Mouse (Mus musculus) brain, embryonic 18.5 days (tissue): ENCODE measurements around the gene Vmn1r51.
"Not testable (repeated sequence)": the region's sequence is repeated elsewhere in the genome, so short reads cannot be mapped to it uniquely, and the experiment has no call there.

ENCODE experiments used
- DNase-seq: peaks from one replicate; pipeline ENCODE4 v3.0.0-alpha.2; 2012; ENCODE audit warnings: low read depth, low spot score

The Vmn1r51 gene

GRCm38 (mm10) chr6:90122296-90122695 is at the start of gene Vmn1r51:
Gene Vmn1r51, plus strand, starts transcription at chr6:90122596.
- not testable (repeated sequence) for DNase-seq

GRCm38 (mm10) chr6:90078406-90078805 is 44.0 kb upstream of the Vmn1r51 start, which contains the start of gene Vmn1r49:
Gene Vmn1r49, minus strand, starts transcription at chr6:90078506.
- no peak for DNase-seq

DNA sequence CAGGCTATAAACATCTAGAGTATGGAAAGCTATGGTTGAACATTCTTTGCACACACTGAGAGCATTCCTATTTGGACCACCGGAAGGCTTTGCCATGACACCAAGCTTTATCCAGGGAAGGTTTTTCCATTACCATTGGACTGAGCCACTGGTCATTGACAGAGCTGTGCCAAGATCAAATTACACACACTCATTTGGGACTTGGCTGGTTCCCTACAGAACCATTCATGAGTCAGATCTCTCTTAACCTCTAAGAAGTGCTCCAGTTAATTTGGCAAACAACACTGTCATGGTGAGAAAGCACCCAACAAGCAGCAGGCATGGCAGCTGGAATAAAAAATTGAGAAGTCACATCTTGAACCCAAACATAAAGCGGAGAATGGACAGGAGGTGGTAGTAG is 21.8 kb upstream of the Vmn1r51 start:
- no peak for DNase-seq

- DNase-seq: no peak
These were observed 21.3 kb upstream of the Vmn1r51 start, which contains the start of gene Vmn1r50 for GRCm38 (mm10) chr6:90101130-90101529. Gene Vmn1r50, plus strand, starts transcription at chr6:90101430.

- DNase-seq: no peak
These were observed 37.7 kb downstream of the Vmn1r51 start for GRCm38 (mm10) chr6:90160139-90160538.

- no peak for DNase-seq
These were observed 52.1 kb downstream of the Vmn1r51 start, which contains the start of gene Vmn1r52 for GRCm38 (mm10) chr6:90174508-90174907. Gene Vmn1r52, plus strand, starts transcription at chr6:90174808.
